Mouse (Mus musculus) embryonic fibroblast, embryonic 13.5 days (primary cell): ENCODE measurements around the gene Gm42791. TPM values are rescaled to one million over a fixed set of nuclear protein-coding genes. Genes with fewer than 3 reads are reported as not detected.

Experiments used
- H3K27ac ChIP-seq: 2 replicates; pipeline ENCODE4 v1.5.1; 2012; ENCODE audit warnings: low read length, control low read depth, inconsistent platforms; ENCODE audit not compliant: insufficient read depth
- H3K4me1 ChIP-seq: 2 replicates; pipeline ENCODE4 v1.6.1; 2011; ENCODE audit warnings: low read length; ENCODE audit not compliant: control insufficient read depth, insufficient read depth
- H3K4me3 ChIP-seq: 2 replicates; pipeline ENCODE4 v1.5.1; 2011; ENCODE audit warnings: mild to moderate bottlenecking, control low read depth, low read length; ENCODE audit not compliant: insufficient read depth
- CTCF ChIP-seq: IDR thresholded peaks from 2 replicates; pipeline ENCODE4 v1.5.1; 2011; ENCODE audit warnings: mild to moderate bottlenecking, control low read depth, low read length, moderate library complexity, borderline replicate concordance; ENCODE audit not compliant: insufficient read depth
- POLR2A ChIP-seq: IDR thresholded peaks from 2 replicates; pipeline ENCODE4 v1.6.1; 2011; ENCODE audit warnings: low read depth, mild to moderate bottlenecking, control low read depth, low read length, moderate library complexity
- polyA plus RNA-seq: library from polyadenylated mRNA; stranded (reverse); fragments of >200 nt; gene quantifications from 2 replicates; pipeline ENCODE4 v1.2.4, GENCODE M21; 2011; ENCODE audit warnings: low read depth; ENCODE audit not compliant: missing spikeins, insufficient read length

Gene Gm42791
- polyA plus RNA-seq, 1 experiment: 7.1 TPM

DNA sequence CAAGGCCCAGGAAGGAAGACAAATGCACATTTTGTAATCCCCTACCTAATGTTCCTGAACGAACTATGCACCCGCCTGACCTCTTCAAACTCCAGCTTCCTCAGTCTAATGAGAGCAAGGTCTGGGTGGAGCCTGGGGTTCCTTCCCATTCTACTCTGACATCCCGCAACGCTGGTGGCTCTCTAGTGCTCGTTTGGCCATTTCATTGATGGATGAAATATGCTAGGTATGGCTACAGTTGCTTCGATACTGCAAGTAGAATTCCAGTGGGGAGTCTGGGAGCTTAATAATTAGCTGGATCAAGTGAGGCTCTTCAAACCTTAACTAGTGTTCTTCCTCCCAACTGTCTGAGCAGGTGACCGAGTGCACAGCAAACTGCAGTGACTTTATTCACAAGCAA lies 26.2 kb upstream of the Gm42791 start:
- TF ChIP-seq CTCF (no peak), POLR2A (no peak)
- Histone ChIP-seq H3K4me3 (no peak overlapping the region), H3K27ac (no peak overlapping the region), H3K4me1 (no peaks in the 10 kb centered on the region)

DNA sequence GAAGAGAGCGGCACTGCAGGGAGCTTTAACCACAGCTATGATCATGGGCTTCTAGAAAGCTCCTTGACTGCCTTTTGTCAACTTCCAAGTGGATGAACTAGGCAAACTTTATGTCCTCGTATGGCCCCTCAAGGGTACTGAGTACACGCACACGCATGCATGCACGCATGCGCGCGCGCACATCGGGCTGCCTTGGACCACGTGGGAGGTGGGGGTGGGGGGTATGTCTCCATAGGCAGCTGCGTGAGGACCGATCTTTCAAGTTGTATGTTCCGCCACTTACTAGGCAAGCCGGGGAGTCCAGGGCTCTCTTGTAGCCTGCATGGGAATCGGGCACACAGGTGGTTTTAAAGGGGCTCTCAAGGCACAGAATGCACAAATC lies 25.7 kb upstream of the Gm42791 start:
- Histone ChIP-seq H3K4me1 (no peaks in the 10 kb centered on the region), H3K27ac (no peak overlapping the region), H3K4me3 (no peak overlapping the region)
- TF ChIP-seq CTCF (no peak), POLR2A (no peak)

DNA sequence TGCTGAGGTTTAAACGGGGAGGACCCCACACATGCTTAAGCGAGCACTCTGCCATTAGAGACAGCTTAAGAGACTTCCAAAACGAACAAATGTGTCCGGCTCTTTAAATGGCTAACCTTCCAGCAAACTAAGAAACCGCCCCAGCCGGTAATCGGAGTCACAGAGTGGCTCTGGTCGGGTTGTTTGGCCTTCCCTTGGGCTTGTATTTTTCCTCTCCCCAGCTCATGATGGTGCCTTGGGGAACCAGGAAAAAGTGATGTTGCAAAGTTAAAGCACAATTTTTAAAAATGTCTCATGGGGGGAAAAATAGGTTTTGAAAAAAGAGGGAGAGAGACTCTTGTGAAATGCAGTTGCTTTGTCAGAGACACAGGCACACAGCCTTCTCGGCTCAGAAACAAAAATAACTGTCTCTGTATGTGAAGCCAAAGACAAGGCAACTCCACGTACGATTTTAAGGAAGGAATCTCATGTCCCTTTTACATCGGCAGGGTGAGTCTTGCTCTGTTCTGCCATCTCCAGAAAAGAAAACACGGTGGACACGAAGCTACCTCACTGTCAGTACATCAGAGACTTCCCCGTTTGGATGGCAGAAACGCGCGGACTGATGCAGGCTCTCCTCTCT lies 25.2 kb upstream of the Gm42791 start:
- no peak overlapping the region for H3K4me3 ChIP-seq
- no peak overlapping the region for H3K27ac ChIP-seq
- H3K4me1 ChIP-seq: no peaks in the 10 kb centered on the region
- TF ChIP-seq CTCF (no peak), POLR2A (no peak)

DNA sequence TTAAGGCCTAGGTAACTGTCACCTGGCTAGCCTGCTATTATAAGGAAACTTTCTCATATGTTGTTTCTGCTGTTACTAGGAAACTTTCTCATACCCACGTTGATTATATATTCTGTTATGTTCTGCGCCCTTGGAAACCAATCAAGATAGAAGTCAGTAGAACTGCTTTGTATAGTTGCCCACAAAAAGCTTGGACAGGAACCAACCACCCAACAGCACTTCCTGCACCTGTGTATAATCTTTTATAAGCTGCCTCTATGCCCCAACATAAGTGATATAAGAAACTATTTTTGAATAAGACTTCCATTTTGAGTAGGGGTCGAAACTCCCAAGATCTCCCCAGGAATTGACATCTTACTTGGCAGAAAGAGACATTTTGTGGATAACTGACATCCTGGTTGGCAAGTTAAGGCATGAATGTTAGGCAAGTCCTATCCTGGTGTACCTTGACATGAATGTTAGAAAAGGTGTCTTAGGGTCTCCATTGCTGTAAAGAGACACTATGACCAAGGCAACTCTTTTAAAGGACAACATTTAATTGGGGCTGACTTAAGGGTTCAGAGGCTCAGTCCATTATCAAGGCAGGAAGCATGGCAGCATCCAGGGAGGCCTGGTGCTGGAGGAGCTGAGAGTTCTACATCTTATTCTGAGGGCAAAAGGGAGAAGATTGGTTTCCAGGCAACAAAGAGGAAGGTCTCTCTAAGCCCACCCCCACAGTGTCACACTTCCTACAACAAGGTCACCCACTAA lies 22.9 kb upstream of the Gm42791 start:
- Histone ChIP-seq H3K4me1 (no peaks in the 10 kb centered on the region), H3K27ac (no peak overlapping the region), H3K4me3 (no peak overlapping the region)
- TF ChIP-seq CTCF: no peak
- TF ChIP-seq POLR2A: no peak

DNA sequence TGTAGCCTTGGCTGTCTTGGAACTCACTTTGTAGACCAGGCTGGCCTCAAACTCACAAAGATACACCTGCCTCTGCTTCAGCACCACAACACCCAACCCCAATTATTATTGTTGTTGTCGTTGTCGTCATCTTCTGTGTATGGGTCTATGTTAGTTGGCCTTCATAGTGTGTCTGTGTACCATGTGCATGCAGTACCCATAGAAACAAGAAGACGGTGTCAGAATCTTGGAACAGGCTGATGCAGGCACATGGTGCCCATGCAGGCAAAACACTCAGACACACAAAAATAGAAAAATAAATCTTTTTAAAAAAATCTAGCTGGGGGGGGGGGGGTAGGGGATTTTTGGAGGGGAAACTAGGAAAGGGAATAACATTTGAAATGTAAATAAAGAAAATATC lies 22.2 kb upstream of the Gm42791 start:
- TF ChIP-seq CTCF (no peak), POLR2A (no peak)
- Histone ChIP-seq H3K4me3 (no peak overlapping the region), H3K4me1 (no peaks in the 10 kb centered on the region), H3K27ac (no peak overlapping the region)

DNA sequence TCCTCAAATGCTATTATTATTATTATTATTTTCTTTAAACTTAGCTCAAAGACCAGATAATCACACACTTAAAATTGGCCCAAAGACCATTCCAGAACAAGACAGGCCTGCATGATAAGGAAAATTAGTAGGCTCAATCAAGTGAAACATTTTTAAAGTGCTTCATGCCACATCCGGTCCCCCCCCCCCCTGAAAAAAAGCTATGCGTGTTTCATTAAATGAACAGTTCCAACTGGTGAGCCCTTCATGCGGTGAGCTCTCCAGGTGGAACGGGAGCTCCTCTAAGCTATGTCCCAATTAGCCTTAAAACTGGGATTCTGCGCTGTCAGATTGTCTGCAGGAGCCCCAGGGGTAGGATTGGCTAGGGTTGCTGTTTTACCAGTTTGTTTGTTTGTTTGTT lies 21.3 kb upstream of the Gm42791 start:
- Histone ChIP-seq H3K4me3 (no peak overlapping the region), H3K27ac (no peak overlapping the region), H3K4me1 (no peaks in the 10 kb centered on the region)
- no peak for TF ChIP-seq POLR2A
- no peak for TF ChIP-seq CTCF

DNA sequence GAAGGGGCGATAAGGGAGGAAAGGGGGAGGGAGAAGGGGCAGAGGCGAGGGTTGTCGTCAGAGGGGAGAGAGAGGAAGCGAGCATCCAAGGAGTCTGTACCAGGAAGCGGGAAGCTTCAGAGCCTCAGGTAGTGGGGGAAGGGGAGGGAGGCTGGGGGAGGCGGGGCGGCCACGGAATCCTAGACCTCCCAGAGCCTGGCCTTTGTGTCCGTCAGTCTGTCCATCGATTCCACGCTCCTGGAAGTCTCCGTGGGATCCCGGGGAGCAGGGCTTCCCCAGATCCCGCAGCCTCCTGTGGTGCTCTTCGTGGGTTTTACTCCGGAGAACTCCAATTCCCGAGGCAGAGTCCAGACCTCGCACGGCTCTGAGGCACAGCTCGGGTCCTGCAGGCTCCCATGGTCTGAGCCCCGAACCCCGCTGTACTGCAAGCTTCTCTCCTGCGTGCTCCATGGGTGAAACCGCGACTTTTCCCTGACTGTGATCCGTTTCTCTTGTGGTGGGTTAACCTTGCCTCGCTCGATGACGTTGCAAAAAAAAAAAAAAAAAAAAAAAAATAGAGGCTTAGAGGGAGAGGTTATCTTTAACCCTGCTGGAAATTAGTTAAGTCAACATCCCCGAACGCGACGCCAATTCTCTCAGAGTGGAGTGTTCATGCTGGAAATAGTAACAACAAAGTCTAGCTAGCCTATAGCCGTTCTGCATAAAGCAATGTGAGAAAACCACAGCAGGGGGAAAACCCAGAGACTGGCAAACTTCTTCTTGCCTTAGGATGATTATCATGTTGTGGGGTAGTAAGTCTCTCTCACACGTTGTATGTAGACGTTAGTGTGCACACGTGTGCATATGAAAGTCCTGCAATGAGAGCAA lies 20.6 kb upstream of the Gm42791 start:
- H3K27ac ChIP-seq: no peak overlapping the region
- TF ChIP-seq CTCF: no peak
- TF ChIP-seq POLR2A: 0 out of 2 replicates have a peak, but pooled peaks have one; percentile 28
- H3K4me3 ChIP-seq: peak overlapping the region; percentile 49
- H3K4me1 ChIP-seq: no peaks in the 10 kb centered on the region

DNA sequence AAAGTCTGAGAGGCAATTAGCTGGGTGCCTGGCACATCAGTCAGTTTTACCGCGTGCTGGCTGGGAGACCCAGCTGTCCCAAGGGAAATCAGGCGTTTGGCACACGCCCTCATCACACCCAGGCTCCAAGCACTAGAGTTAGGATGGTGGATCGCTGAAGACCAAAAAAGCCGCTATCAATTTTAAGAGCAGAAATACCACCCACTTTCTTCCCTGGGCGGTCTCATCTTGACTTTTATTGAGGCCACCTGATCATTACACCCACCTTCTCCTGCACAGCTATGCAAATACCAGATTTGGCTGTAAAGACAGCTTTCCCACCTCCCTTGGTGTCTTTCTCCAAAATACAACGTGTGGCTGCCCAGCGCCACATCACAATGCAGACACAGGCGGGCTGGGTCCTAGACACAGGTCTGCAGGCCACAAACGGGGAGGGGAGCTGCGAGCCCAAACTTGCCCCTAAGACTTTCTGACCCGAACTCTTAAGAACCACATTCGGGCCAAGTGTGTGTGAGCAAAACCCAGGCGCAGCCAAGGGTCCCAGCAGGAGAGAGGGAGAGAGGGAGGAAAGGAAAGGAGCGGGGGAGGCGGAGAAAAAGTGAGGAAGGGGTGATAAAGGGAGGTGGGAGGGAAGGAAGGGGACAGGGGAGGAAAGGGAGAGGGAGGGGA lies 19.8 kb upstream of the Gm42791 start:
- Histone ChIP-seq H3K4me3 (0 out of 2 replicates have a peak overlapping the region, but pooled peaks have one; percentile 49), H3K4me1 (no peaks in the 10 kb centered on the region), H3K27ac (no peak overlapping the region)
- no peak for TF ChIP-seq POLR2A
- TF ChIP-seq CTCF: no peak

DNA sequence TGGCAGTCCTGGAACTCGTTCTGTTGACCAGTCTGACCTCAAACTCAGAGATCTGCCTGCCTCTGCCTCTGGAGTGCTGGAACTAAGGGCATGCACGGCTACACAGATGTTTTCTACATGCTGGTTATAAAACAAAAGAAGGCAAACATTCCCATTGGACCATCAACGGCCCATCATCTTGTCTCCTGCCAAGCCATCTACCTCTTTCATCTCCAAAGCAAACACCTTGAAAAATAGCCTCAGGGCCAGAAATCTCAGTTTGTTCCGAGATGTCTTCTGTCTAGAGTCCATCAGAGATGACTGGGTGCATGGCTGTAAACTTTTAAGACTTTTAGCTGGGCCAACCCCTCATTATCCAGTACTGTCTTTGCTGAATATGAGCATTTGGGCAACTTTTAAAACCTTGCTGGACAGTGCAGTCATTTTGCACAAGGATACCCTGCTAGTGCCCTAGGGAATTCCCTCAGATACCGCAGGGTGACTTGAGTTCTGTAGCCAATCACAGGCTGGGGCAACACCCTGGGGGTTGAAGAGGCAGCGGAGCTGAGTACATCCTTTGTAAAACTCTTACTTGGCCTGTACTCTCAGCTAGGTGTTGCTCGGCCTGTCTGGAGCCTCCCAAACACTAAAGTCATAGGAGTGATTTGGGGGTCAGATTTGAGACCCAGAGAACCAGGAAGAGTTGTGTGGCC lies 19.0 kb upstream of the Gm42791 start:
- TF ChIP-seq CTCF (no peak), POLR2A (no peak)
- no peak overlapping the region for H3K4me3 ChIP-seq
- no peaks in the 10 kb centered on the region for H3K4me1 ChIP-seq
- H3K27ac ChIP-seq: no peak overlapping the region

DNA sequence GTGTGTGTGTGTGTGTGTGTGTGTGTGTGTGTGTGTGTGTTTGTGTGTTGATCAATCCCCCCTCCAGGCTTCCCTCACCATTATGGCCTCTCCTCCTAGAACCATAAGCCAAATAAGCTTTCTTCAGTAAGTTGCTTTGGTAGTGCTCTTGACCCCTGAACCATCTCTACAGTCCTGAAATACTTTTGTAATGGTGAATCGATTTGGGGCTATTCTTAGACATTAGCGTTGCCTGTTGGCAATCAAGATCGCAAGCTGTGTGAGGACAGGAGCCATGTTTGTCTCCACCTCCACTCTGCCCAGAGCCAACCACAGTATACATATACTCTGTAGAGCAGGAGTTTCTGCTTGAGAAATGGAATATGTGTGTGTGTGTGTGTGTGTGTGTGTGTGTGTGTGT lies 14.2 kb upstream of the Gm42791 start:
- Histone ChIP-seq H3K4me3 (no peak overlapping the region), H3K4me1 (peaks cover 6% of the 10 kb centered on the region), H3K27ac (no peak overlapping the region)
- no peak for TF ChIP-seq CTCF
- TF ChIP-seq POLR2A: no peak
